Comparison of ENCODE assay signal across 15 mouse cellular contexts in genomic region chr6:33298768-33299167, GRCm38 (mm10).
"Had no signal": no experiment of that assay in that cellular context is flagged by ENCODE, and none has a peak within 500 bp of the region (broad histone marks: within the 10 kb centered on the region; RNA-seq: fewer than 3 reads in every experiment).

No protein-coding gene starts in this region.

- H3K27ac ChIP-seq: hindbrain, embryonic 15.5 days; limb, embryonic 12.5 days; lung, embryonic 15.5 days; midbrain, embryonic 10.5 days; midbrain, embryonic 15.5 days; neural tube, embryonic 12.5 days had no signal

- H3K4me1 ChIP-seq: hindbrain, embryonic 15.5 days; lung, embryonic 15.5 days; midbrain, embryonic 10.5 days had no signal

- H3K27me3 ChIP-seq: hindbrain, embryonic 15.5 days; limb, embryonic 12.5 days; lung, embryonic 15.5 days; midbrain, embryonic 15.5 days; neural tube, embryonic 12.5 days had no signal

- H3K4me2 ChIP-seq: hindbrain, embryonic 15.5 days; limb, embryonic 12.5 days; lung, embryonic 15.5 days; midbrain, embryonic 15.5 days; neural tube, embryonic 12.5 days had no signal

- ATAC-seq: intestine, postnatal 0 days; midbrain, embryonic 15.5 days had no signal

- H3K4me3 ChIP-seq: hindbrain, embryonic 15.5 days; limb, embryonic 12.5 days; lung, embryonic 15.5 days; midbrain, embryonic 10.5 days; midbrain, embryonic 15.5 days; neural tube, embryonic 12.5 days had no signal

- H3K9ac ChIP-seq: hindbrain, embryonic 15.5 days; limb, embryonic 12.5 days; lung, embryonic 15.5 days; midbrain, embryonic 15.5 days; neural tube, embryonic 12.5 days had no signal

- H3K9me3 ChIP-seq: hindbrain, embryonic 15.5 days; limb, embryonic 12.5 days; lung, embryonic 15.5 days; midbrain, embryonic 10.5 days; midbrain, embryonic 15.5 days; neural tube, embryonic 12.5 days had no signal

- H3K36me3 ChIP-seq: lung, embryonic 15.5 days; midbrain, embryonic 15.5 days; neural tube, embryonic 12.5 days had no signal

- DNase-seq: kidney, adult 8-10 months; kidney, postnatal 10 days; layer of hippocampus, postnatal 36 days; lung, postnatal 14 days; right cerebral cortex, postnatal 4 days; spleen, adult 18-20 months; thymus, adult 18-20 months; thymus, postnatal 14 days had no signal
